Mouse (Mus musculus) lung, postnatal 0 days (tissue): Measurements from ENCODE around the gene Fem1a. TPM values are rescaled to one million over a fixed set of nuclear protein-coding genes. Genes with fewer than 3 reads are reported as not detected.

ENCODE experiments used
- ATAC-seq: fragments of 200-750 bp; cut with Nextera tagmentation; 2 replicates; pipeline ENCODE4 v1.8.0; 2017; ENCODE audit warnings: moderate library complexity
- DNase-seq: peaks from one replicate; pipeline ENCODE4 v3.0.0-alpha.2; 2016; ENCODE audit warnings: low spot score
- H3K27ac ChIP-seq: fragments of 300-500 bp; sonication (generic); 2 replicates; pipeline ENCODE4 v1.5.1; 2014; ENCODE audit warnings: antibody characterized with exemption, mild to moderate bottlenecking, low read length, mixed read lengths
- H3K27me3 ChIP-seq: fragments of 300-500 bp; sonication (generic); replicated peaks from 2 replicates; pipeline ENCODE4 v1.6.1; 2014; ENCODE audit warnings: low read length, mixed read lengths; ENCODE audit not compliant: insufficient read depth
- H3K36me3 ChIP-seq: fragments of 300-500 bp; sonication (generic); 2 replicates; pipeline ENCODE4 v1.6.1; 2014; ENCODE audit warnings: low read length, mixed read lengths; ENCODE audit not compliant: insufficient read depth
- H3K4me1 ChIP-seq: fragments of 300-500 bp; sonication (generic); 2 replicates; pipeline ENCODE4 v1.6.1; 2014; ENCODE audit warnings: antibody characterized with exemption, low read depth, low read length, mixed read lengths; ENCODE audit not compliant: insufficient read depth
- H3K4me2 ChIP-seq: fragments of 300-500 bp; sonication (generic); replicated peaks from 2 replicates; pipeline ENCODE4 v1.6.1; 2014; ENCODE audit warnings: low read depth, mild to moderate bottlenecking, low read length, moderate library complexity, mixed read lengths
- H3K4me3 ChIP-seq: fragments of 300-500 bp; sonication (generic); 2 replicates; pipeline ENCODE4 v1.5.1; 2014; ENCODE audit warnings: low read depth, low read length
- H3K9ac ChIP-seq: fragments of 300-500 bp; sonication (generic); replicated peaks from 2 replicates; pipeline ENCODE4 v1.6.1; 2014; ENCODE audit warnings: low read depth, mild to moderate bottlenecking
- H3K9me3 ChIP-seq: fragments of 300-500 bp; sonication (generic); 2 replicates; pipeline ENCODE4 v1.6.1; 2016; ENCODE audit warnings: low read length, mixed read lengths
- CTCF ChIP-seq: IDR thresholded peaks from 2 replicates; pipeline ENCODE4 v1.5.1; 2016; ENCODE audit warnings: antibody characterized with exemption, mild to moderate bottlenecking
- EP300 ChIP-seq: IDR thresholded peaks from 2 replicates; pipeline ENCODE4 v1.6.1; 2016; ENCODE audit warnings: antibody characterized with exemption, mild to moderate bottlenecking, control low read depth
- WGBS: fragments of 180-500 bp; shearing (Covaris S2); extraction: QIAGEN DNeasy Blood & Tissue Kit; methylation state at CpG from one replicate; pipeline ENCODE4 v1.1.7; 2014; 5-methylcytosine and 5-hydroxymethylcytosine counted together
- polyA plus RNA-seq: library from polyadenylated mRNA; unstranded; fragments of >200 nt; fragmentation: Nextera tagmentation; extraction: Ambion mirVana; gene quantifications from 2 replicates; pipeline ENCODE4 v1.2.1, GENCODE M21; 2015

Gene Fem1a
- polyA plus RNA-seq, 1 experiment from 2014 or later, result 8.4 TPM

DNA sequence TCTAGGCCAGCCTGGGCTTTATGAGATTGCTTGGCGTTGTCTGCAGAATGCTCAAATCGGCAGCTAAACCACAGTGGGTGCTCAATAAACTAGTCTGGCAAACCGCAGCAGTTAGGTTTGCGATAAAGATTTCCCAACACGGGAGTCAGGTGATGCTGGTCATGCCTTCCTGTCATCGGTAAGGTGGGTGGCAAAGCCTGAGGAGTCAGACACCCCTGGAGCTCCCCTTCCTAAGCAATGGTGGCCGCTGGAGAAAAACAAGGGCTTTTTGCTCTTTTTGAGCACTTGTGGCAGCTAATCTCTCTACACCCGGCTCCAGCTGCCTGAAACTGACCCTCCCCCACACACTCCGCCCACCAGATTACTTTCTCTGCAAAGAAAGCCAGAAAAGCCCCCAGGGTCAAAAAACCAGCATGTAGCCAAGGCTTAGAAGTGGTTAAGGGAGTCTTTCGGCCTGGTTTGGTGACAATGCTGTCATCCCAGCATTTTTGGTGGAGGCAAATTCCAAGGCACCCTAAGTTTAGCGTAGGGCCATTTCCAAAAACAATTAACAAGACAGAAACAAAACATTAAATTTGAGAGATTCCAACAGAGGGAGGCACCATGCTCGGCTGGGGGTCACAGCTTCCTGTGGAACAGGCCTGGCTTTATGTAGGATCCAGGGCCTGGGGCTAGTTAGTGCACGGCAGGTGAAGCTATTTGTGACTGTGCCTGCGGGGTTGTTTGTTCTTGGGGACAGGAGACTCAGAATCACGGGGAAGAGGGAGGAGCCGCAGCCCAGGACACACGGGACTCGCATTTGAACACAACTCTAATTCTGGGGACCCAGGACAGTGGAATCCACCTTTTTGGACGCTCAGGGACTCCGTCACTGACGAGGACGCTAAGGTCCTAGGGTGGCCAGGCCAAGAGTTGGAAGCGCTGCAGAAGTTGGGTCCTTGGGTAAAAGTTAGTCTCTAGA, 33.0 kb downstream of the Fem1a start:
- Histone ChIP-seq H3K27me3 (no peaks in the 10 kb centered on the region), H3K4me2 (peak overlapping the region; percentile 73), H3K36me3 (peaks cover 14% of the 10 kb centered on the region; the same call in 1 of the 2 replicates), H3K4me3 (peak overlapping the region; percentile 54), H3K9ac (peak overlapping the region; percentile 63), H3K9me3 (no peaks in the 10 kb centered on the region), H3K4me1 (peaks cover 8% of the 10 kb centered on the region; the same call in 1 of the 2 replicates), H3K27ac (peak overlapping the region; percentile 95)
- 4% methylated on average over 23 of the region's 23 CpGs for WGBS
- TF ChIP-seq CTCF (0 out of 2 replicates have a peak, but pooled peaks have one; percentile 2), EP300 (no peak)
- ATAC-seq (peak; percentile 21), DNase-seq (peak; percentile 75)

- H3K4me1 ChIP-seq, result peaks cover 8% of the 10 kb centered on the region; the same call in 1 of the 2 replicates
- no peak for TF ChIP-seq CTCF
- 0 out of 2 replicates have a peak, but pooled peaks have one; percentile 42 for TF ChIP-seq EP300
- ATAC-seq (peak; percentile 92), DNase-seq (peak; percentile 97)
- peak overlapping the region; percentile 63 for H3K9ac ChIP-seq
- peak overlapping the region; percentile 54 for H3K4me3 ChIP-seq
- H3K27me3 ChIP-seq, result no peaks in the 10 kb centered on the region
- H3K27ac ChIP-seq, result peak overlapping the region; percentile 95
- WGBS, result 6% methylated on average over 17 of the region's 17 CpGs
- H3K9me3 ChIP-seq, result no peaks in the 10 kb centered on the region
- H3K4me2 ChIP-seq, result peak overlapping the region; percentile 73
- peaks cover 5% of the 10 kb centered on the region; the same call in 1 of the 2 replicates for H3K36me3 ChIP-seq
Measured at GRCm38 (mm10) chr17:56290388-56291170, 34.0 kb downstream of the Fem1a start.

- Histone ChIP-seq H3K4me3 (peak overlapping the region; percentile 54; the same call in 1 of the 2 replicates), H3K27me3 (no peaks in the 10 kb centered on the region), H3K27ac (peak overlapping the region; percentile 95), H3K9ac (peak overlapping the region; percentile 37; the same call in 1 of the 2 replicates), H3K36me3 (no peaks in the 10 kb centered on the region), H3K4me2 (peak overlapping the region; percentile 73), H3K9me3 (no peaks in the 10 kb centered on the region), H3K4me1 (peaks cover 8% of the 10 kb centered on the region; the same call in 1 of the 2 replicates)
- DNase-seq, result peak; percentile 99
- TF ChIP-seq CTCF, result peak; percentile 98
- peak; percentile 39; the same call in 1 of the 2 replicates for TF ChIP-seq EP300
- WGBS, result 1% methylated on average over 15 of the region's 16 CpGs
- peak; percentile 91 for ATAC-seq
Measured at GRCm38 (mm10) chr17:56291171-56291511, 34.5 kb downstream of the Fem1a start.

DNA sequence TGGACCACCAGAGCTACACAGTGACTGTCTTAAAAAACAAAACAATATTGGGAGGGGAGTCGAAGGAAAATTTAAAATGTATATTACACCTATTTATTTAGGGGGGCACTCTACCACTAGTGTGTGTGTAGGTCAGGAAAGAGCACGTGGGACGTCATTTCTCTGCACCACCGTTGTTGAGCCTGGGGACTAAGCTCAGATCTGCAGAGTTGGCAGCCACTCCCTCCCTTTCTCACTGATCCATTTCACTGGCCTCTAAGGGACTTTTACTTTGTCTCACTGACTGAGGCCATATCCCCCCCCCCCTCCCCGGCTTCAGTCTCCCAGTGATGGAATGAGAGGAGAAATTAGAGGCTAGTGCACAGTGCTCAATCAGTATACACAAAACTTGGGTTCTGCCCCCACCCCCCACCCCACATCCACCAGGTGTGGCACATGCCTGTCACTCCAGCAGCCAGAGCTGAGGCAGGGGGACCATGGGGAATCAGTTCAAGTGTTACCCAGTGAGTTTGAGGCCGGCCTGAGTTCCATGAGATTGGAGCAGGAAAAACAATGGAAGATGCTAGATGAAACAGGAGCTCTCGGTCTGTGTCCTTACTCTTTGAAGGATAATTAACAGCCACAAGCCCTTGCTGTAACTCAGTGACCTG, 35.3 kb downstream of the Fem1a start:
- no peak overlapping the region; the same call in 1 of the 2 replicates for H3K4me2 ChIP-seq
- H3K9ac ChIP-seq, result no peak overlapping the region
- ATAC-seq (no peak), DNase-seq (no peak)
- TF ChIP-seq CTCF (no peak), EP300 (no peak)
- no peak overlapping the region for H3K4me3 ChIP-seq
- 79% methylated on average over 7 of the region's 7 CpGs for whole genome bisulfite sequencing
- peaks cover 8% of the 10 kb centered on the region; the same call in 1 of the 2 replicates for H3K4me1 ChIP-seq
- peak overlapping the region; percentile 93; the same call in 1 of the 2 replicates for H3K27ac ChIP-seq
- no peaks in the 10 kb centered on the region for H3K27me3 ChIP-seq
- H3K9me3 ChIP-seq, result no peaks in the 10 kb centered on the region
- no peaks in the 10 kb centered on the region for H3K36me3 ChIP-seq

DNA sequence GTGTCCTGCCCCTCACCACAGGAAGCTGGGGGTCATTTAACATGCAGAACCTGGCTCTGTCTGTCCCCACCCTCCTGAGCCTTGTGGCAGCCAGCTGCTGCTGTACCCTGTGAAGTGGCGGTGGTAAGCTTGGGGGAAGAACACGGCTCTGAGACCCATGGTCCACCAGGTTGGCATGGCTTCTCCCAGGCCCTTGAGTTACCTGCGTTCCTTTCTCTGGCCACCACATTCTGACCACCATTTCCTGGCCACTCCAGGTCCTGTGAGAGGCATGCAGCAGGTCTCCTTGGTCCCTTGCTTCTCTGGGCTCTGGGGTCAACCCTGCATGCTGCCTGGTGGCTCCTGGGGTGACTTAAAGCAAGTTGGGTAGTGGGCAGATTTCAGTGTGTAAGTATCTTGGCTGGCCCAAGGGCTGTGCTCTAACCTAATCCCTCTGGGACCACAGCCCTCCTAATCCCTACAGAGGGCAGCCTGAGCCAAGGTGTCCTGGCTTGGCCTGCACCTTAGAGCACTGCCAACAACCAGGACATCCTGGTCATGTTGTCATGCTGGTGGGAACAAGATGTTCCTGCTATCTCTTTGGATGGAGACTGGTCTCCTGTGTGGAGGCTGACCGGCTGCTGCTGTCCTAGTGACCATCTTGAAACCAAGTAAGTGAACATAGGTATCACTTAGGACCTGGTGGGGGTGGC, 36.1 kb downstream of the Fem1a start, which contains the start of gene Plin3:
TSS of gene Plin3 (minus strand) at position 343 of the 692 bp plus-strand sequence.
- WGBS, result 91% methylated on average over 4 of the region's 4 CpGs
- H3K9ac ChIP-seq, result no peak within 1 kb of the TSS
- TF ChIP-seq EP300, result no peak
- no peak for TF ChIP-seq CTCF

More for the DNA sequence above, 36.1 kb downstream of the Fem1a start, which contains the start of gene Plin3:
- Histone ChIP-seq H3K4me1 (peaks cover 8% of the 10 kb centered on the region; the same call in 1 of the 2 replicates), H3K4me3 (no peak within 1 kb of the TSS), H3K4me2 (no peak within 1 kb of the TSS), H3K27ac (no peak within 1 kb of the TSS), H3K9me3 (no peaks in the 10 kb centered on the region), H3K27me3 (no peaks in the 10 kb centered on the region), H3K36me3 (no peaks in the 10 kb centered on the region)
- no peak for ATAC-seq
- no peak for DNase-seq
